Mouse (Mus musculus) ZHBTc4 (cell line): Measurements from ENCODE around the gene Tbc1d30.
A peak's percentile ranks its signal among the peaks of the same experiment; 100 is the strongest.

Experiments used
- DNase-seq: peaks from one replicate; pipeline ENCODE4 v3.0.0-alpha.2; 2011; ENCODE audit warnings: low read depth, low spot score

Tbc1d30 gene

DNA sequence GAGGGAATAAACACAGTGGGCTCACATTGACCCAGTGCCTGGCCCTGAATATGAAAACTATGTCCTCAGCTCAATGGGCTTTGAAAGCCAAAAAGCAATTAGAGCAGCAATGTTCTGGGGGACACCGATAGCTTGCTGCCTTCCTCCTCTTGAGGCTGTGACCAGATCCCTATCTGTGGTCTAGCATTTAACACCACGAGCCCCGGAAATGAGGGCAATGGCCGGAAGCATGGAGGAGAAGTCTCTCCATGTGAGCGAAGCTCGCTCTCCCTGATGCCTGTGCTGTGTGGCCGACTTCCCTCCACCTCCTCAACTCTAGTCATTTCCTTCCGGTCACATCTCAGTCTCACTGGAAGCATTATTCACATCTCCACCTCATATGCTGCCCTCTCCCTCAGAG lies 82.3 kb downstream of the Tbc1d30 start:
- no peak for DNase-seq

- no peak for DNase-seq
Measured at GRCm38 (mm10) chr10:121264204-121264575, 86.9 kb downstream of the Tbc1d30 start.

- no peak for DNase-seq
Measured at GRCm38 (mm10) chr10:121263520-121264203, 87.4 kb downstream of the Tbc1d30 start.

GRCm38 (mm10) chr10:121262206-121262605 lies 88.9 kb downstream of the Tbc1d30 start:
- no peak for DNase-seq

GRCm38 (mm10) chr10:121261036-121261592 lies 90.0 kb downstream of the Tbc1d30 start:
- DNase-seq = no peak

GRCm38 (mm10) chr10:121256115-121256825 lies 94.8 kb downstream of the Tbc1d30 start:
- peak; percentile 75 for DNase-seq

GRCm38 (mm10) chr10:121255465-121255864 lies 95.6 kb downstream of the Tbc1d30 start:
- DNase-seq = no peak

DNA sequence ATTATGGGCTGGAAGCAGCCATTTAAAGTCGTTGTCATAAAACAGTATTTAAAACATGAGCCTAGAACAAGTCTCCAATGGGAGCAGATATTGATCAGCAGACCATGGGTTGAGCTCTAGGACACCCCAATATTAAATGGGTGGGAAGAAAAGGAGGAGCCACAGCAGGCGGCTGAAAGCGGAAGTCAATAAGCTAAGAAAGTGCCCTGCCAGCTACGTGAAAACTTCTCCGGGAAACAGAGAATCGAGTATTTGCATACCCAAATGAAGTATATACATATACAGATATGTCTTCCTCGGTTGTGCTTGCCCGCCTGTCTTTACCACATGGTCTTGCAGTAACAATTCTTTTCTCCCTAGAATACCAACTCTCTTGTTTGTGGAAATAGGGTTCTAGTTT lies 96.7 kb downstream of the Tbc1d30 start:
- no peak for DNase-seq

- peak; percentile 10 for DNase-seq
Measured at GRCm38 (mm10) chr10:121252781-121253180, 98.3 kb downstream of the Tbc1d30 start.

DNA sequence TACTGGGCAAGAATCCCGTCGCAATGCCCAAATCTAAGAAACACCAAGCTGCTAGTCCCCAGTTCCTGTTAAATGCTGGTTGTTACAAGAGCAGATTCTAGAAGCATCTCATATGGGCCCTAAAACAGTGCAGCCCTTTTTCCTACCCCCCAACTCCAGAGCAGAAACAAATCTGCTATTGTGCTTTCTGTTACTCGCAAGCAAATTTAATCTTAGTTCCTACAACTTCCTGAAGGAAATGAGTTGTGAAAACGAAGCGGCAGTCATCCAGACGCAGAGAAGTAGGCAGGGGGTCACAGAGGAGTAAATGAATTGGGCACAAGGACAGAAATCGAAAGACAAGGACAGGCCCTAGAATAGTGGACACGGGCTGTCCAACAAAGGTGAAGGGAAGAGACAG lies 99.9 kb downstream of the Tbc1d30 start:
- DNase-seq = no peak

DNA sequence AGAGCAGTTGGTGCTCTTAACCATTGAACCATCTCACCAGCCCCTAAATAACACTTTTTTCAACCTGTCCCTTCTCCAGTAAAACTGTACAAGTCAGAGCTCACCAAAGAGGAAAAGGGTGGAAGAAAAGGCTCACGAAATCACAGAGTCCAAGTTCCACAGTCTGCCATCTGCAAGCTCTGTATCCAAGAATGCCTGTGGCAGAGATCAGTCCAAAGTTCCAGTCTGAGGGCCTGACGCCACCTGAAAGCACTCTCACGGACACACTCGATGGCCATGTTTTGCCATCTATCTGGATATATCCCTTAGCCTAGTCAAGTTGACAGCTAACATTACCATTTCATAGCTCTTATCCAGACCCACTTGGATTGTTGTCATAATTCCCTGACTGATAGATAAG lies 101.3 kb downstream of the Tbc1d30 start:
- no peak for DNase-seq

DNA sequence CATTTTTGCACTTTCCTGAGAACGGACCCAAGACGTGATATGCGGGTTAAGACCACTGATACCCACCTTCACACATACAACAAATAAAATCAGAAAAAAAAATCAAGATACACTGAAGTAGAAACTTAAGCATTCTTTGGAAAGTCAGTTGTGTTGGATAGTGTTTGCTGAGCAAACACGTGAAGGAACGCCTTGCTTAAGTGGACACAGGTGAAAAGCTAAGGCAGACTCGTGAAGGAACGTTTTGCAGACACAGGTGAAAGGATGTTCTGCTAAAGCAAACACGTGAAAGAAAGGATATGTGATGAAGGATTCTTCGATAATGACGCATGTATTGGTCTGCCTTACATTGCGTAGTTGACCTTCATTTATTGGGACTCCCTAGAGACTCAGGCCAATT lies 103.5 kb downstream of the Tbc1d30 start:
- no peak for DNase-seq

GRCm38 (mm10) chr10:121246971-121247370 lies 104.1 kb downstream of the Tbc1d30 start:
- DNase-seq = peak; percentile 35

DNA sequence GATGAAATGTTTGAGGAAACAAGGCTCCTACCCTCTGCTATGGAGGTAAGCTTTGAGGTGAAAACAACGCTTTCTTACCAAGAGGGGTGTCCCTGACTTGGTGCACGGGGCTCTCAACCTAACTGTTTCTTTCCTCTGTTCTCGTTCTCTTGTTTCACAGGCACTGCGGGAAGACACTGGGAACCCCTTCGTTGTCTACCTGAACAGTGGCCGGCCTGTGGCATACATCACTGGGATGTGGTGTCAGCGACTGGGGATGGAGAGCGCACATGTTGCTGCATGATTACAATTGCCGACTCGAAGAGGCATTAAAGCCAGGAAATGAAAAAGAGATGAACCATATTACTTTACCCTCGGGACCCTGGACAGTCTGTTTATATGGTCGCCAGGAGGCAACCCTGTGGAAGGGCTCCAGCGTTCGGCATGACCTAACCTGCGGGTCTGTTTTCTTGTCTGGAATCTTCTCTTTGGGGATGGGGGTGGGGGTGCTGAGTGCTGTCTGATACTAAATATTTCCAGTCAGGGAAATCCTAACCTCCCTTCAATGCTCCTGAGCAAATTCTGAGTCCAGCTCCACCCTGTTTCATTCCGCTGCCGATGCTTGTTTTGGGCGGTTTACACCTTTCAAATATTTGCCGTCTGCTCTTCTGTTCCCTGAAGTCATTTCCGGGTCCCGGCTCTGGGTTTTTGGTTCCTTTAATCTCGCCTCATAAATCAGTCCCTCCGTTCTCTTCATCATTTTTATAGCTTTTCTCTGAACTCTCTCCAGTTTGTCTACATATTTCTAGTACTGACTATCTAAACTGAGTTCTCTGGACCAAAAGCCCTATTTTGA lies 107.5 kb downstream of the Tbc1d30 start:
- no peak for DNase-seq

GRCm38 (mm10) chr10:121242596-121242995 lies 108.5 kb downstream of the Tbc1d30 start:
- DNase-seq = no peak

DNA sequence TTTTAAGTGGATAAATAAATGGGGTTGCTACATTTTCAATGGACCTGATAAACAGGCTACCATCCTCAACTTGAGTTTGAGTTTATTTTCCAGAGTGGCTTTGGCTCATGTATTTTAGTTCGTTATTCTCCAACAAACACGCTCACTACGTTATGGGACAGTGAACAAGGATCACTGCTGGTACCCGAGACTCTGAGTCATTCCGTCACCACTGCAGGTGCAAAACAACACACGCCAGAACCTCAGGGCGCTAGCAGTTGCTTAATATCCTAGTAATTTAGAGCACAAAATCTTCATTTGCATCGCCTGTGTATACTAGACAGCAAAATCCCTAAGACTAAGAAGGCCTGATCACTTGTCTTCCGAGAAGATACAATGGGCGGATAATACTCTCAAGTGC lies 112.0 kb downstream of the Tbc1d30 start:
- no peak for DNase-seq

DNA sequence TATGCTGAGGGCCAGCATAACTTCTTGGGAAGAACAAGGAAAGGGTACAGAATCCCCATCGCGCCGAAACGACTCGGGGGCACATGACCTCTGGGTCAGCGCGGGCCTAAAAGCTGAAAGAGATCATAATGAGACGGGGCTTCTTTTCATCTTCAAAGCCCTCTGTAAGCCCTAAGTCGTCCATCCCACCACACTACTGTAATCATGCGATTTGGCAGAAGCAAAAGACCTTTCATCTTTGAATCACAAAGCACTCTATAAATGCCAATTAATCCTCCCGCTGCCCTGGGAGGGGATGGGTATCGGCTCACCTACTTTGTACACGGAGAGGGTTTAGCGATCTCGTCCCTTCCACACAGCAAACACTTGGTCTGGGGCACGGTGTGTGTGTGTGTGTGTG lies 112.5 kb downstream of the Tbc1d30 start:
- no peak for DNase-seq

DNA sequence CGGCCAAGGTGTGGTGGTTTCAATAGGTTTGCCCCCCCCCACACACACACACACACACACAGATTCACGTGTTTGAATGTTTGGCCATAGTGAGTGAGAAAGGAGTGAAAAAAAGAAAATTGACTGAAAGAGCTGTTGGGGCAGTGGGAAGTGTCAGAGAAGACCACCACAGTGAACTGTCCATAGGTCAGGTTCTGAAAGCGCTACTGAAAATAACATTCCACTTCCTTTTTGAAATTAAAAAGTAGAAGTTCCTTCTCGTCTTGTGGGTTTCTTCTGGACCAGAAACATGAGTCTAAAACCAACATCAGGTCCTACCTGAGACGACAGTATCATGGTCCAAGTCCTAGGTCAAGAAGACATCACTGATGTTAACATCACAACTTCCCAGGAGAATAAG lies 113.7 kb downstream of the Tbc1d30 start:
- DNase-seq = no peak

DNA sequence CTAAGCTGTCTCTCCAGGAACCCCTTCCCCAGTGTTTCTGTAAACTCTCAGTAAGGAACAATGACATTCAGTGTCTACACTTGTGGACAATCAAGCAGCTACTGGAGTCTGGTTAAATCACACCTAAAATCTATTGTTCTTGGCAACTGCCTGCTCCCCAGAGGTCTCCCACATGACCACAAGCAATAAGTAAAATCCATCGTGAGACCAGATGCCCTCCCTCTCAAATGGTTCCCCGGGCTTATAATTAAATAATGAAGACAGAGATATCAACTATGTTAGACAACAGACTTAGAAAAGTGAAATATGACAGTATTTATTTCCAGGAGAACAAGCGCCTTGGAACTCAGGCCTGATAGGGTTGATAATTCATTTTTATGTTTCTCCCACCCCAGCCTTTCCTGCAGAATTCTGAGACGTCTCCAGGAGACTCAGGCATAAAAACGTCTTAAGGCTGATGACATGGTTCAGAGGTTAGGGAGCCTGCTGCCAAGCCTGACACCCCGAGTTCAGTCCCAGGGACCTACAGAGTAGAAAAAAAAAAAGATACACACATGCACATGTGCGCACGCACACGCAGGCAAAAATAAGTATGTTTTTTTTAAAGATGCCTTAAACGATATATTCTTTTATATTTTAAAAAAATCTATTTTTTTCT lies 115.8 kb downstream of the Tbc1d30 start:
- no peak for DNase-seq

DNA sequence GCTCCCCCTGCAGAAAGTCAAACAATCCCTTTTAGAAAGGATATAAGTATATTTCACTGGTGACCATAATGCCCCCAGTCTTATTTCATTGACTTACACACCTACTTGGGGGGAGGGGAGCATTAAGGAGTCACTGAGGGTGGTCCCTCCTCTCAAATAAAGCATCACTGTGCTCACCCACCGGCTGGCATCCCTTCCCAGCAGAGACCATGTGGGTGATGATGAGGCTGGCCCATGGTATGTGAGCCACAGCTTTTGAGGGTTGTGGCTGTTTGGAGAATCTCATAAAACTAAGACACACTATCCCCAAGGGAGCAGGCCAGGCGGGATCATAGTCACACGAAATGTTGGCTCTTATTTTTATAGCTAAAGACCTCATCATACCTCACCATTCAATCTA lies 116.6 kb downstream of the Tbc1d30 start:
- DNase-seq = no peak

GRCm38 (mm10) chr10:121228422-121228953 lies 122.6 kb downstream of the Tbc1d30 start:
- DNase-seq = no peak
